Mouse (Mus musculus) mature B cell (primary cell): ENCODE data around the gene Utp6.
"Not testable (repeated sequence)": the region's sequence is repeated elsewhere in the genome, so short reads cannot be mapped to it uniquely, and the experiment has no call there.

Experiments used
- in situ Hi-C: fragments of 300-500 bp; cut with MboI; formaldehyde crosslinking; loops from 2 replicates; pipeline ENCODE4 v1.14.3; 2019

The Utp6 gene

DNA sequence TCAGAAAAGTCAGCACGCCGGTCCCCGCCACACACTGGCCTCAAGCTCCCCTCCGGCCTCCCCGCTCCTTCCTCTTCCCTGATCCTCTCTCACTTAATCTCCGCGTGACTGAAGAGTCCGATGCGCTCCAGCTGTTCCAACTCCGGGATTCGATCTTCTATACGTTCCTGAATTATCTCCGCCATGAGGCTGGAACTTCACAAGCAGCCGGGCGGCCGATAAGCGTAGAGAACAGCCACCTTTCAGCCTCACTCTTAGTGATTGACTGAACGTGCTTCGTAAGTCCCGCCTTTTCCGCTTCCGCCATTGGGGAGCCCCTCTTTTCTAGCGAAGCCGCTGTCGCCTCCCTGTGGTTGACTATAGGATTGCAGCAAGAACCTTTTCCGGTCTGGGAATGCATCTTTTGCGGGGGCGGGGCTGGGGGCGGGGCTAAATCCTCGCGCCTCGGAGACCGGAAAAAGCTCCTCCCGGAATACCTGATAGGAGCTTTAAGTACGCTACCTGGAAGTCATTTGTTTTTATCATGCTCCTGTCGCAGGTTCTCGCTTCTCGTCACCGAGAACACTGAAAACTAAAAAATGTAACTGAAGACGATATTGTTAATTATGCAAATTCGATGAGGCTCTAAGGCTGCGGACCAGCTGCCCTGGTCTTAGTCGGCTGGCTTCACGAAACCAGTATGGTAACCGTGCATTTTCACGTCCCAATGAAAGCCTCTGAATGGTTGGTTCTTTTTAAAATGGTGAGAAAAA is at the start of gene Utp6:
Gene Utp6, minus strand, starts transcription at position 266 of the 752 bp plus-strand sequence.
- in situ Hi-C loops: no loop called here

DNA sequence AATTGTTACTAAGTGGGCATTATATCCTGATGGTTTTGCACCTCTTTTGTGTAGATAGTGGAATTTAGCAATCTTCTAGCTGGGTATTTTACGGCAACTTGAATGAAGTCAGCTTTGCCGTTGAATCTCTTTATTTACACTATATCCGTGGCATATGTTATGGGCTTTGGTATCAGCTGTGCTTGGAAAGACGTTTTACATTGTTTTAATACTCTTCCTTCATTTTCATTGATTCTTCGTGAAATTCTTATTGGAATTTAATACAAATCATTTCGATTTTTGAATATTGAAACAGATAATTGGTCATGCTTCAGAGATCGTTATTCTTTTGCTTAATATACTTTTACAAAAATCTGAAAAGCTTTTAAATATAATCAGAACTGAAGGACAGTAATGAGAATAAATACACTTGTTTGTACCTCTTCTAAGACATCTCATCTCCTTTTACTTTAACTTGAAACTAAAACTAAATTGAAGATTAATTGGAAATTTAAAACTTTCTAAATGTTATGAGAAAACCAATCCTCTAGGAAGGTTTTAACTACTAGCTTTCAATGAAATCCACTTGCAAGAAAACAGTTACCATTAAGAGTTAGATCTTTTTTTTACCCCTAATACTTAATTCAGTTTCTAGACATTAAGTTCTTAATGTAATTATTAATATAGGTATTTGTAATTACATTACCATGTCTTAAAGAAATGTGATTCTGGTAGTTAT is 32.2 kb upstream of the Utp6 start:
- in situ Hi-C loops: no loop called here

DNA sequence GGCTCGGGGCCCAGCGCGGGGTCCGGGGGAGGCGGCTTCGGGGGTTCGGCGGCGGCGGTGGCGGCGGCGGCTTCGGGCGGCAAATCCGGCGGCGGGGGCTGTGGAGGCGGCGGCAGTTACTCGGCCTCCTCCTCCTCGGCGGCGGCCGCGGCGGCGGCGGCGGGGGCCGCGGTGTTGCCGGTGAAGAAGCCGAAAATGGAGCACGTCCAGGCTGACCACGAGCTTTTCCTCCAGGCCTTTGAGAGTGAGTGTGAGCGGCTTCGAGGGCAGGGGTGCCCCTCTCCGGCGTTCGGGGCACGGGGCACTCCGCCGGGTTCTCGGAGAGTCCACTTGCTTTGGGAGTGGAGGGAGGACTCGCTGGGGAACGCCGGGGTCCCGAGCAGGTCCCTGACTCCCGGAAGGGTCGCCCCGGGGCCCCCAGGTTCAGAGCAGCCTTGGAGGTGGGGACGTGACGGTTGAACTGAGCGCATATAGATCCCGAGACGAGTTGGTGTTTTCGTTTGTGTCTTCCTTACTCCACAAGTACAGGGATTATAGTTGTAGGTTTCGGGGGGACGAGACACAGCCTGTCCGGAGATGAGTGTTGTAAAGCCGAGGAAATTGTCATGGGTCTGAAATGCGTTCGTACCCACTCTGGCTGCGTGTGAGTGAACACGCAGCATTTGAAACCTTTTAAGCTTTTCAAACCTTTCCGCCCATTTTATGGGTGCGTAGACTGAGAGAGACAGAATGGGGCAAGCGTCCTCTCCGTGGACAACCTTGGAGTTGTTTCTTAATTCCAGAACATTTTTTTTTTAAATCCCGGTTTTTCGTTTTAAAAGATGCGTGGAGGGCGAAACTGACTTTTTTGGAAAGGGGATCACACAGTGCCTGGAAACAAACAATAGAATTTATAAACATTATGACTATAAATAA is 31.4 kb upstream of the Utp6 start:
- in situ Hi-C loops: no loop called here

DNA sequence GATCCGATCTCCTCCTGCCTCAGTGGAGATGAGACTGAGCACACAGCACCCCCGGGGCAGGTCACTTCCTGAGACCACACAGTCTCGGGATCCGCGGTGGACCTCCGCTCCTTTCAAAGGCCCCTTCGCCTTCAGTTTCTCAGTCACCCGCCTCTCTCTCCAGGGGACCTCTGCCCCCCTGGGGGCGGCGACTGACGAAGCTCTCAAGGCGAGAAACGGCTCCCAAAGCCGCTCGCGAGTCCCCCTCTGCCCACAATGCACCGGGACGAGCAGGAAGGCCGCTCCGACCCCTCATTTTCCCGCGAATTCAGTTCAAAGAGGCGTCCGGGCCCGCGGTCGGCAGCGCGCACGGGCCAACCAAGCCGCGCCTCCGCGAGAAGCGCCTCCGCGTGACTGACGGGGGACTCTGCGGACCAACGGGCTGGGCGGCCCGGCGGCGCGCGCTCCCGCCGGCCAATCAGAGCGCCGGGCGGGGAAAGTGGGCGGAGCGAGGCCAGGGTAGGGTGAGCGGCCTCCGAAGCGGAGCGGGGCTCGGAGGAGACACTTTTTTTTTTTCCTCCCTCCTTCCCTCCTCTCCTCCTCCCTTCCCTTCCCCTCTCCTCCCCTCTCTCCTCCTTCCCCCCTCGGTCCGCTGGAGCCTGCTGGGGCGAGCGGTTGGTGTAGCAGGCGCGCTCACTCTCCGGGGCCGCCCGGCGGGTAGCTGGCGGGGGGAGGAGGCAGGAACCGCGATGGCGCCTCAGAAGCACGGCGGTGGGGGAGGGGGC is 30.6 kb upstream of the Utp6 start, which contains the start of gene Suz12:
Gene Suz12, plus strand, starts transcription at position 515 of the 764 bp plus-strand sequence.
- in situ Hi-C loops: no loop called here

DNA sequence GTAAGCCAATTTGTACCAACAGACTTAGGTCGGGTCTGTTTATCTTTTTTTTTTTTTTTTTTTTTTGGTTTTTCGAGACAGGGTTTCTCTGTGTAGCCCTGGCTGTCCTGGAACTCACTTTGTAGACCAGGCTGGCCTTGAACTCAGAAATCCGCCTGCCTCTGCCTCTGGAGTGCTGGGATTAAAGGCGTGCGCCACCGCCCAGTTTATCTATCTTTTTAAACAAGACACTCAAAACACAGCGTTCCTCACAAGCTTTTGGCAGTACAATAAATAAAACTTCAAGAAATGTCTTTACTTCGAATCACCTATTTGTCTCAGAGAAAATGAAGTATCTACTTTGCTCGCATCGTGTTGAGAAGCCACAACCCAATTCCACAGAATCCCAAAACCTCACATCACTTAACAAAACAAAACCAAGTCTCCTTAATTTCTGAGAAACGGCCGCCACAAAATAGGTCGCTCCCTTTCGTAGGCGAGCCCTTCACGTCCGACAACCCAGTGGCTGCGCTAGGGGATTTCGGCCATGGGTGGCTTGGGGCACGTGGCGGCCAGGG is 29.9 kb upstream of the Utp6 start:
- in situ Hi-C loops: no loop called here

DNA sequence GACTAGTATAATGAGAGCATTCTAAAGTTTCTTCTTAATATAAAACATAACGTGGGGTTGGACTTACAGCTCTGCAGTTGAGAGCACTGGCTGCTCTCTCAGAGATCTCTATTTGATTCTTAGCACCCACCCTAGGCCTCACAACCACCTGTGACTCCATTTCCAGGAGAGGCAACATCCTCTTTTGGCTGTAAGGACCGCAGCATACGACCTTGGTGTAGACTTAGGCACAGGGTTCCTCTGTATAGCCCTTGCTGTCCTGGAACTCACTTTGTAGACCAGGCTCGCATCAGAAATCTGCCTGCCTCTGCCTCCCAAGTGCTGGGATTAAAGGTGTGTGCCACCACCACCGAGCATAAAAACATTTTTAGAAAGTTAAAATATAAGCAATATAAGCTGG is 29.4 kb upstream of the Utp6 start:
- in situ Hi-C loops: no loop called here

DNA sequence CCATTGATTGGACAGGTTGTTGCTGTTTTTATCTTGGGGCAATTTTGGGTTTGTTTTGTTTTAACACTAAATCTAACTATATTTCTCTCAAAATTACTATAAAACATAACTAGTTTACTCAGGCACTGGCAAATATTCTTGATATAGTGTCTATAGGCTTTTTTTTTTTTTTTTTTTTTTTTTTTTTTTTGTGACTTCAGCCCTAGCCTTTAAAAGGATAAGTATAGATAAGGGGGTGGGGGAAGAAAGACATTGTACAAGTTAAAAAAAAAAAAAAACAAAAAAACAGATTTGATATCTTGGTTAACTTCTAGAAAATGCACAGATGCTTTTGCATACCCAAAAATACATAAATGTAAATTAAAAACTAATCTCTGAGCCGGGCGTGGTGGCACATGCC is 27.9 kb upstream of the Utp6 start:
- in situ Hi-C loops: no loop called here

DNA sequence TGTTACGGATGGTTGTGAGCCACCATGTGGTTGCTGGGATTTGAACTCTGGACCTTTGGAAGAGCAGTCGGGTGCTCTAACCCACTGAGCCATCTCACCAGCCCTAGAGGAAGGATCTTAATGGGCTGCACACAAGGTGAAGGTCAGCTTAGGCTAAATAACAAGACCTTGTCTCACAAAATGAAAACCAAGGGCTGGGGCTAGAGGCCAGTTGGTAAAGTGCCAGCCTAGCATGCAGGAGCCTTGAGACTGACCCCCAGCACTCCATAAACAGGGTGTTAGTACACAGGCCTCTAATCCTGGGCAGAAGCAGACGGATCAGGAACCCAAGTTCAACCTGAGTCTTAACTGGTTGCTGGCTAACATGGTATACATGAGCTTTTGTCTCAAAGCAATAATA is 25.7 kb upstream of the Utp6 start:
- in situ Hi-C loops: no loop called here

DNA sequence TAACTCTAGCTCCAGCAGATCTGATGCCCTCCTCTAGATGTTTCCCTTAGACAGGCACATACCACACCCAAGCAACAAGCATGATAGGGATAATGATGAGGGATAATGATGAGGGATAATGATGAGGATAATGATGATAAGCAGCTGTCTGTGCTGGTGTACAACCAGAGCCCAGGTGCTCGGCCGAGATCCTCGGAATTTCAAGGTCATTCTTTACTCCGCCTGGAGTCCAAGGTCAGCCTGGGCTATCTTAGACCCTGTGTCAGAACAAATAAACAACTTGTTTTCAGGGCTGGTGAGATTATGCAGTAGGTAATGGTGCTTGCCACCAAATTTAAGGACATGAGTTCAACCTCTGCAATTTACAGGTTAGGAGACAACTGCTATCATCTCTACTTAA is 24.7 kb upstream of the Utp6 start:
- in situ Hi-C loops: no loop called here

DNA sequence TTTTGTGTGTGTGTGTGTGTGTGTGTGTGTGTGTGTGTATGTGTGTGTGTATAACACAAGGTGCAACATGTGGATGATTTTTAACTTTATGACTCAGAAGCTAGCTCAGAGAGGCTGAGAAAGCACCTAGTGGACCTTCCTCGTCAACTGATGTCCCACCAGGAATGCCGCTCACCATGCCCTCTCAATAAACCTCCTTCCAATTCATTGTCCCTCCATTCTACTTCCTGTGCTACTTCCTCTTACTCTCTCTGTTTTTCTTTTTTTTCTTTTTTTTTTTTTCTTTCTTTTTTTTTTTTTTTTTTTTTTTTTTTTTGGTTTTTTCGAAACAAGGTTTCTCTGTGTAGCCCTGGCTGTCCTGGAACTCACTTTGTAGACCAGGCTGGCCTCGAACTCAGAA is 15.6 kb upstream of the Utp6 start:
- in situ Hi-C loops: not testable (repeated sequence)

DNA sequence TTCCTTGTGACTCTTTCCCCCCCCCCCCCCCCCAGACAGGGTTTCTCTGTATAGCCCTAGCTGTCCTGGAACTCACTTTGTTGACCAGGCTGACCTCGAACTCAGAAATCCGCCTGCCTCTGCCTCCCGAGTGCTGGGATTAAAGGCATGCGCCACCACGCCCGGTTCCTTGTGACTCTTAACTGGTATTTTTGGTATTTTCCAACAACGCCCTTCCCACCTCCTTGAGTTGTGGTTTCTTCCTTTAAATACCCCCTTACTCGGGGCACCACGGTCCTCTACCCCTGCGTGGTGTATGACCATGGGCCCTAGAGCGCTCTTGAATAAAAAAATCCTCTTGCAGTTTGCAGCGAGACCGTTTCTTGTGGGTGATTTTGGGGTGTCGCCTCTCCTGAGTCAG is 14.9 kb upstream of the Utp6 start:
- in situ Hi-C loops: not testable (repeated sequence)

DNA sequence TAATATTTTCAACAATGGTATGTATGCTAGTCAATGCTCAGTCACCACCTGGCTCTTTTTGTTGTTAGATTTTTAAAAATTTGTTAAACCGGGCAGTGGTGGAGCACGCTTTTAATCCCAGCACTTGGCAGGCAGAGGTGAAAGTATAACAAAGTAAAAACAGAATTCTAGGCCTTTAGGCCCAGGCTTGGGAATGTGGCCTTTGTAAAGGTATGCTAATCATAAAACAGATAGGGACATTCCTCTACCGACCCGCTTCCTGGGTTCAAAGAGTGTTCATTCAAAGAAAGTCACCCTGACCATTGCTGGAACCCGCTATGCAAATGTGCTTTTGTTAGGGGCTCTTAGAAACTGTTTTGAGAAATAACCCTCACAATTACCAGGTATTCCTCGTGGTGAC is 14.5 kb upstream of the Utp6 start:
- in situ Hi-C loops: not testable (repeated sequence)

DNA sequence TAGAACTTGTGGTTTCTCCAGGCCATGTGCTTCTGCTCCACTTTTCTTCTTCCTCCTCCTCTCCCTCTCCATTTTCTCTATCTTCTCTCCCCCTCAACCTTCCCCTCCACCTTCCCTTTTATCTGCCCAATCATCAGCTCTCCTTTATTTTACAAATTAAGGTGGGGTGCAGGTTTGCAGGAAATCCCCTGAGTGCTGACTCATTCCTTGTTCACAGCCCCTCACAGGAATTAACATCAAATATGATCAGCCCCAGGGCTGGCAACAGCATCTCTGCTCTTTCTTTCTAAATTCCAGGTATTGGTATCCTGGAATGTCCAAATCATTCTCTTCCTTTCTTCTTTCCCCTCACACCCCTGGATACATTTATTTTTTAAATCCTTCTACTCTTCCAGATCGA is 14.0 kb upstream of the Utp6 start:
- in situ Hi-C loops: no loop called here

DNA sequence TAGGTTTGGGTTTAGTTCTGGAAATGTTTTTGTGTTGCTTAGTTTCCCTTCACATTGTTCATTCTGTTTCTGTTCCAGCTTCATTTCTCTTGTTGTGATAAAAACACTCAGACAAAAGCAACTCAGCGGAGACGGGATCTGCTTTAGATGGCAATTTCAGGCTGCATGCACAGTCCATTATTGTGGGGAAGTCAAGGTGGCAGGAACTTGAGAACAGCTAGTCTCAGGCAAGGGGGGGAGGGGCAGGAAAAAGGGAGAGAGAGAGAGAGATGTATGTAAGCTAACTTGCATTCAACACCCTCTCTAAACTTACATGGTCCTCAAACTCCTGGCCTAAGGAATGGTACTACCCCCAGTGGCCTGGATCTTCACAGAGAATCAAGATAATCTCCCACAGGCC is 13.2 kb upstream of the Utp6 start:
- in situ Hi-C loops: no loop called here

DNA sequence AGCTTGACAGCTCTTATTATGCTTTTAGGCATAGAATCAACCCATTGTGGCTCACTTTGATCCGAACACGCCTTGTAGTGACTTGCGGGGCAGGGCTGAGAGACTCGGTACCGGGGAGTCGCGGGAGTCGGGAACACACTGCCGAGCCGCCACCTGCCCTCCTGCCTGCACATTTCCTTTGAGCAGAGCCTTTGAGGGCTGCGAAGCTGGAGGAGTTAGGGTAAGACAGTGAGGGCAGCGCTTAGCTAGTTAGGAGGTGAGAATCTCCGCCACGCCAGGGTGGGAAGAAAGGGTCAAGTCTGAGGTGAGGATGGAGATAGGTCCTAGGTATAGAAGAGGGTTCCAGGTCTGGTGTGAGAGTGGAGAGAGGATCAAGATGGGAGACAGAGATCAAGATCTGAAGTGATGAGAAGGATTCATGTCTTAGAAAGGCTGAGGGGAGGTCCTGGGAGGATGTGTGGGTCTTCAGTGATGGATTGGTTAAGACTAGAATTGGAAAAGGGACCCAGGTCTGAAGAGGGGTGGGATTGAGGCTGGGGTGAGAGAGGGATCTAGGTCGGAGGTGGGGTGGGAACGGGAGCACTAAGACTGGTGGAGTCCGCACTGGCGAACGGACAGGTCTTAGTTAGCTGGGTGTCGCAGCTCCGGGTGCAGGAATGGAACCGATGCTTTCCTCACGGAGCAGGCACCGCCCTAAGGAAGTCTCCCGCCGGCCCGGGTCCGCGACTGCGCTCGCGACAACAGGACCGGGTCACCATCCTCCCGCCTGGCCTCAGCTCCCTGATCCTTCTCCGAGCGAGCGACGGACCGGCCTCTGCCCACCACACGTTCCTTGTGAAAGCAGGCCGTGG is 11.7 kb upstream of the Utp6 start:
- in situ Hi-C loops: no loop called here

DNA sequence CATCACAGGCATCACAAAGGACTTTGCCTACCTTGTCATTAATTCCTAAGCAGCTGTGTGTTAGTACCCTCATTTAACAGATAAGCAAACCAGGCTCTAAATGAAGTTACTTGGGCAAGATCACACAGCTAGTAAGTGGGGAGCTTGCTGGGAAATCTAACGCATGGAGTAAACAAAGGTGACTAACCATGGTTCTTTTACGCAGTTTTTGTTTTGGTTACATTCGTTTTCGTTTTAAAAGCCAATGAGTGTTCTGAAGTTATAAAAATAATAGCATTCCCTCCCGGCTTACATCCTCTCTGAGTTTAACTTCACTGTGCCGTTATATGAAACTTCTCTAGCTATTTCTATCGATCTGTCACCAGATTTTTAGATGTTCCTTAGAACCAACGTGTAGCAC is 10.9 kb upstream of the Utp6 start:
- in situ Hi-C loops: no loop called here

DNA sequence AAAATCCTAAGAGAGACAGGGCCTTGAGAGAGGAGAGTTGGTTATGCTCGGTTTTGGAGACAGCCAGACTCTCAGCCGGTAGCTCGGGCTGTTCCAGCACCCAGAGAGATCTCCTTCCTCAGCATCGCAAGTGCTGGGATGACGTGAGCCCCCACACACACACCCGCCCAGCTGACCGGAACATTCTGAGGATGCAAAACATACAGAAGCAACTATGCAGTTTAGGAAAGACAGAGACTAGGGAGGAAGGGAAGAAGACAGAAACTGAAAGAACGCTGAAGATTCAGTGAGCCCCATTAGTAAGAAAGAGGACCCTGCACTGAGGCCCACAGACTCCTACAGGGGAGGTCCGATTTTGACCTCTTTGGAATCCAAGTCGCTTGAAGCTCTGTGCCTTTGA is 5.6 kb upstream of the Utp6 start:
- in situ Hi-C loops: no loop called here

DNA sequence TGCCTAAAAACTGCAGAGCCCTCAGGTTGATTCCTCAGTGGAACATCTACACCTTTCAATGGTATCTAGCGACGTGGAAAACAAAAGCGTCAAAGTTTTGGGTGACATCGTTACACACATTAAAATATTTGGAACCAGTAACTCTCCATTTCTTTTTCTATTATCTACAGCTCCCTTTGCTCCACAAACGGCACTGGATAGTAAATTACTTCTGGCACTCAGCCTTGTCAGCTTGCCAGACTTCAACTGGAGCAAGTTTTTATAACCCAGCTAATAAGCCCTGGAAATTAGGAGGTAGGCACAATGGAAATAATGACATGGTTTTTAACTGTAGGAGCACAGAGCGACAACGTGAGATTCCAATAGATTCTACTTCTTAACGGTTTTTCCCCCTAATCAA is 3.7 kb upstream of the Utp6 start:
- in situ Hi-C loops: no loop called here

DNA sequence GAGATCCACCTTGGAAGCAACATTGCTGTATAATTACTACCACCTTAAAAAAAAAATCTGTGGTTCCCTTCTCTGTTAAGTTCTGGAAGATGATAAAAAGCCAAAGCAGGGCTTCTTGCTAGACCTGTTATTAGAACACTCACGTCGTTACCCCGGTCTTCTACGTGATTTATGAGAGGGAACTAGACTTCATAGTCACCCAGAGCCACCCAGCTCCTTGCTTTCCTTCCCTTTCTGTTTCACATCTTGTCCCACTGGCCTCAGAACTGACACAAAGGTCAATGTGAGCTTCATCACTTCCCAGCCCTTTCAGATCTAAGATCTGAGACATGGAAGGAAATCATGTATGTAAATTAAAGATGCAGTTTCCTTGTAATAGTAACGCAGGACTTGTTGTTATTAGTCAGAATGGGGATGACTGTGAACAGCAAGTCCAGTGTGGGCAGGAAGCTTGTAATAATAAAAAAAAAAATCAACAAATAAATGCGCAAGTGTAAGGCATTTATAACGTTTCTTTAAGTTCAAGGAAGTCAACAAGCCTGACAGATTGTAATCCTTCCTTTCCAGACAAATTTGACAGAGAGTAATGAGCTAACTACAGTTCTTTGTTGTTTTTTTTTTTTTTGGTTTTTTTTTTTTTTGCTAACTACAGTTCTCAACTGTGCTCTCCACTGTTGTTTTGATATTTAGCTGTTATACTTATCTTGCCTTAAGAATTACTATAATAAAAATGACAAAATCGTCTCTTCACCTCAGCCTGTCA is 1.2 kb upstream of the Utp6 start:
- in situ Hi-C loops: no loop called here

DNA sequence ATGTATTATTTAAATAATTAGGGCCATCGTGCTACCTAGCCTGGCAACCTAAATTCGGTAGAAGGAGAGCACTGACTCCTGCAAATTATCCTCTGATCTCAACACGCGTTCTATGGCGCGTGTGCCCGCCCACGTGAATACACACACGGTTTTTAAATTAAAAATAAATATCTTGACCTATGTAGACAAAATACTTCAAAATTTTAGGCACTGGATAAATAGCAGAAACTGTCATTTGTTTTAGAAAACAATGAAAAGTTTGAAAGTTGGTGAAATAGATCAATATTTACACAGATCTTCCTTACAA is 640 bp upstream of the Utp6 start:
- in situ Hi-C loops: no loop called here
